In genomic region chr11:115163568-115164150, GRCm38 (mm10) we compare ENCODE assay signal across 1 mouse cellular context.
TF ChIP-seq lines count a peak whose summit lies in the region.

No protein-coding gene starts in this region.

TF ChIP-seq in MEL, 35 proteins besides CTCF, POLR2A, EP300 and RAD21 (continued from another document):
- TF ChIP-seq MEF2A (IDR thresholded peaks at IDR 0.05; ENCODE audit: extremely low read depth, insufficient replicate concordance, low read depth, low read length, poor library complexity, severe bottlenecking) = no peak
- peak; percentile 80; the same call in 1 of the 2 replicates for TF ChIP-seq CHD1 (IDR thresholded peaks at IDR 0.05; ENCODE audit: low read depth, low read length)
- peak; percentile 14; the same call in 1 of the 2 replicates for TF ChIP-seq MAX (IDR thresholded peaks at IDR 0.05; ENCODE audit: low read length)
- 0 out of 2 replicates have a peak, but pooled peaks have one; percentile 1 for TF ChIP-seq RCOR1 (IDR thresholded peaks at IDR 0.05; ENCODE audit: low read depth, low read length)
